Mouse (Mus musculus): ENCODE data around the gene Ccdc32. TPM values are rescaled to one million over a fixed set of nuclear protein-coding genes. Genes with fewer than 3 reads are reported as not detected.

Ccdc32 gene
- total RNA-seq, 2 experiments from 2014 or later = 51.3 to 55.5 TPM

Other genes starting within 250 kb of the Ccdc32 start
- gene Disp2, start 249.7 kb downstream of the Ccdc32 start, total RNA-seq (2021) = 100 to 1,000 TPM; 267 to 273 TPM
- gene Knstrn, start 215.4 kb downstream of the Ccdc32 start, total RNA-seq (2021) = 1 to 10 TPM; 1.5 to 2.2 TPM
- 100 to 1,000 TPM in 1 of 2 experiments, 10 to 100 TPM in 1; 99.8 to 106 TPM for gene Ivd, start 167.4 kb downstream of the Ccdc32 start, total RNA-seq (2021)
- gene Bahd1, start 129.0 kb downstream of the Ccdc32 start, total RNA-seq (2021) = 10 to 100 TPM; 51.3 to 55.6 TPM
- 1 to 10 TPM; 2.7 to 2.9 TPM for gene Chst14, start 102.9 kb downstream of the Ccdc32 start, total RNA-seq (2021)
- 1 to 10 TPM; 7.3 to 7.5 TPM for gene Rpusd2, start 5.4 kb upstream of the Ccdc32 start, total RNA-seq (2021)
- gene Knl1, start 17.7 kb upstream of the Ccdc32 start, total RNA-seq (2021) = under 1 TPM; 0.37 to 0.48 TPM
- gene Rad51, start 83.4 kb upstream of the Ccdc32 start, total RNA-seq (2021) = 1 to 10 TPM in 1 of 2 experiments, under 1 TPM in 1; 0.99 to 1.5 TPM
- gene Rmdn3, start 127.6 kb upstream of the Ccdc32 start, total RNA-seq (2021) = 10 to 100 TPM; 59.4 to 61.8 TPM
- not detected for gene Gchfr, start 138.4 kb upstream of the Ccdc32 start, total RNA-seq (2021)
- gene Gm14137, start 145.1 kb upstream of the Ccdc32 start, total RNA-seq (2021) = not detected
- 10 to 100 TPM; 38.7 to 43.9 TPM for gene Zfyve19, start 179.2 kb upstream of the Ccdc32 start, total RNA-seq (2021)
- 10 to 100 TPM; 17.4 to 17.6 TPM for gene Dnajc17, start 179.4 kb upstream of the Ccdc32 start, total RNA-seq (2021)
- gene Ppp1r14d, start 200.5 kb upstream of the Ccdc32 start, total RNA-seq (2021) = not detected
- gene Spint1, start 208.0 kb upstream of the Ccdc32 start, total RNA-seq (2021) = 1 to 10 TPM; 1.7 to 2.4 TPM
- gene Rhov, start 241.9 kb upstream of the Ccdc32 start, total RNA-seq (2021) = 1 to 10 TPM; 6.4 to 6.9 TPM